In genomic region chr11:96972906-96973305, GRCm38 (mm10) we compare ENCODE assay signal across 11 mouse cellular contexts. TPM values are rescaled to one million over a fixed set of nuclear protein-coding genes. Genes with fewer than 3 reads are reported as not detected.
DNase-seq lines count a peak whose midpoint lies in the region; ATAC-seq and TF ChIP-seq lines count a peak whose summit lies in the region.
"Had no signal": no experiment of that assay in that cellular context is flagged by ENCODE, and none has a peak within 500 bp of the region (broad histone marks: within the 10 kb centered on the region; RNA-seq: fewer than 3 reads in every experiment).

No protein-coding gene starts in this region.

- TF ChIP-seq CTCF in stomach, postnatal 0 days (IDR thresholded peaks at IDR 0.05; ENCODE audit: low read depth) = no peak

- ATAC-seq in midbrain, embryonic 14.5 days (ENCODE audit: low FRiP score, low TSS enrichment) = no peak
- ATAC-seq in midbrain, embryonic 11.5 days (ENCODE audit: low FRiP score) = no peak
- no peak for ATAC-seq in heart, embryonic 16.5 days (replicated peaks; ENCODE audit: extremely low read depth, insufficient read depth, low FRiP score)
- no peak for ATAC-seq in stomach, postnatal 0 days (ENCODE audit: low FRiP score, low TSS enrichment)

- H3K4me1 ChIP-seq in heart, embryonic 10.5 days = peaks cover 83% of the 10 kb centered on the region
- H3K4me1 ChIP-seq in midbrain, embryonic 14.5 days (ENCODE audit: control insufficient read depth, insufficient read depth, low read length) = peaks cover 19% of the 10 kb centered on the region
- H3K4me1 ChIP-seq in midbrain, embryonic 11.5 days (ENCODE audit: control insufficient read depth, insufficient read depth, low read length) = peaks cover 11% of the 10 kb centered on the region
- H3K4me1 ChIP-seq in heart, embryonic 16.5 days (ENCODE audit: control insufficient read depth, insufficient read depth, low read length) = peaks cover 67% of the 10 kb centered on the region
- peaks cover 18% of the 10 kb centered on the region for H3K4me1 ChIP-seq in stomach, postnatal 0 days (replicated peaks; ENCODE audit: control insufficient read depth, insufficient read depth)

- no peak overlapping the region for H3K4me2 ChIP-seq in midbrain, embryonic 14.5 days (ENCODE audit: low read length)
- no peak overlapping the region for H3K4me2 ChIP-seq in midbrain, embryonic 11.5 days
- no peak overlapping the region for H3K4me2 ChIP-seq in heart, embryonic 16.5 days (ENCODE audit: low read depth, low read length)
- no peak overlapping the region for H3K4me2 ChIP-seq in stomach, postnatal 0 days (replicated peaks; ENCODE audit: low read depth)
- H3K4me2 ChIP-seq: limb, embryonic 13.5 days had no signal

- H3K36me3 ChIP-seq in heart, embryonic 10.5 days = no peaks in the 10 kb centered on the region
- no peaks in the 10 kb centered on the region for H3K36me3 ChIP-seq in midbrain, embryonic 14.5 days (ENCODE audit: control insufficient read depth, insufficient read depth, low read length)
- H3K36me3 ChIP-seq in midbrain, embryonic 11.5 days (ENCODE audit: control insufficient read depth, insufficient read depth, low read length) = no peaks in the 10 kb centered on the region
- H3K36me3 ChIP-seq in heart, embryonic 16.5 days (ENCODE audit: control insufficient read depth, insufficient read depth) = no peaks in the 10 kb centered on the region
- no peaks in the 10 kb centered on the region for H3K36me3 ChIP-seq in stomach, postnatal 0 days (ENCODE audit: control insufficient read depth, insufficient read depth, low read length)
- H3K36me3 ChIP-seq: limb, embryonic 13.5 days had no signal

- no peak for TF ChIP-seq EP300 in stomach, postnatal 0 days (optimal IDR thresholded peaks at IDR 0.05)

- H3K4me3 ChIP-seq in heart, embryonic 10.5 days = no peak overlapping the region
- no peak overlapping the region for H3K4me3 ChIP-seq in midbrain, embryonic 14.5 days (replicated peaks; ENCODE audit: low read depth, low read length)
- no peak overlapping the region for H3K4me3 ChIP-seq in midbrain, embryonic 11.5 days (ENCODE audit: low read depth, low read length)
- no peak overlapping the region for H3K4me3 ChIP-seq in heart, embryonic 16.5 days (ENCODE audit: low read length)
- H3K4me3 ChIP-seq in stomach, postnatal 0 days (ENCODE audit: low read depth, low read length) = no peak overlapping the region
- H3K4me3 ChIP-seq: limb, embryonic 13.5 days had no signal

- no peak overlapping the region for H3K9ac ChIP-seq in midbrain, embryonic 14.5 days (replicated peaks; ENCODE audit: low read length)
- H3K9ac ChIP-seq in midbrain, embryonic 11.5 days (ENCODE audit: low read length) = no peak overlapping the region
- no peak overlapping the region for H3K9ac ChIP-seq in heart, embryonic 16.5 days (ENCODE audit: low read length)
- H3K9ac ChIP-seq in stomach, postnatal 0 days (ENCODE audit: low read length) = no peak overlapping the region

- intact Hi-C loops in heart, postnatal 25 days (cut with DNase I) = no loop called here

- H3K9me3 ChIP-seq in heart, embryonic 10.5 days = no peaks in the 10 kb centered on the region
- no peaks in the 10 kb centered on the region for H3K9me3 ChIP-seq in midbrain, embryonic 14.5 days (ENCODE audit: control insufficient read depth, low read length)
- no peaks in the 10 kb centered on the region for H3K9me3 ChIP-seq in midbrain, embryonic 11.5 days (ENCODE audit: control insufficient read depth, low read length)
- no peaks in the 10 kb centered on the region for H3K9me3 ChIP-seq in heart, embryonic 16.5 days (replicated peaks; ENCODE audit: control insufficient read depth, low read length)
- no peaks in the 10 kb centered on the region for H3K9me3 ChIP-seq in stomach, postnatal 0 days (ENCODE audit: control insufficient read depth, low read length)
- H3K9me3 ChIP-seq: limb, embryonic 13.5 days had no signal

- H3K27ac ChIP-seq in heart, embryonic 10.5 days = peak overlapping the region; percentile 7; the same call in 1 of the 2 replicates
- H3K27ac ChIP-seq in midbrain, embryonic 14.5 days (replicated peaks; ENCODE audit: low read depth, low read length) = peak overlapping the region; percentile 14
- H3K27ac ChIP-seq in midbrain, embryonic 11.5 days (ENCODE audit: low read depth, low read length) = no peak overlapping the region
- peak overlapping the region; percentile 32; the same call in 1 of the 2 replicates for H3K27ac ChIP-seq in heart, embryonic 16.5 days (ENCODE audit: low read length)
- peak overlapping the region; percentile 61; the same call in 1 of the 2 replicates for H3K27ac ChIP-seq in stomach, postnatal 0 days (replicated peaks)

- no peaks in the 10 kb centered on the region for H3K27me3 ChIP-seq in heart, embryonic 10.5 days (ENCODE audit: insufficient read depth, poor library complexity, severe bottlenecking)
- no peaks in the 10 kb centered on the region for H3K27me3 ChIP-seq in midbrain, embryonic 14.5 days (ENCODE audit: control insufficient read depth, insufficient read depth, low read length)
- no peaks in the 10 kb centered on the region for H3K27me3 ChIP-seq in midbrain, embryonic 11.5 days (ENCODE audit: control insufficient read depth, insufficient read depth, low read length)
- H3K27me3 ChIP-seq in heart, embryonic 16.5 days (ENCODE audit: control insufficient read depth, insufficient read depth, low read length) = no peaks in the 10 kb centered on the region
- no peaks in the 10 kb centered on the region for H3K27me3 ChIP-seq in stomach, postnatal 0 days (ENCODE audit: control insufficient read depth, insufficient read depth, low read length)
- H3K27me3 ChIP-seq: limb, embryonic 13.5 days had no signal

- 81% methylated on average over 5 of the region's 5 CpGs for WGBS in heart, embryonic 10.5 days
- WGBS in midbrain, embryonic 14.5 days = 72% methylated on average over 5 of the region's 5 CpGs
- 88% methylated on average over 5 of the region's 5 CpGs for WGBS in midbrain, embryonic 11.5 days
- 76% methylated on average over 5 of the region's 5 CpGs for WGBS in heart, embryonic 16.5 days
- 69% methylated on average over 5 of the region's 5 CpGs for WGBS in stomach, postnatal 0 days

- no peak for DNase-seq in heart, embryonic 10.5 days (ENCODE audit: low spot score)
- DNase-seq in heart, postnatal 25 days (ENCODE audit: low spot score) = no peak
- DNase-seq in midbrain, embryonic 14.5 days = peak; percentile 54
- no peak for DNase-seq in midbrain, embryonic 11.5 days (ENCODE audit: low spot score, missing footprints)
- DNase-seq in stomach, postnatal 0 days (ENCODE audit: low spot score) = no peak
- DNase-seq in adrenal gland, adult (ENCODE audit: inconsistent age in 2 of 2, low spot score in 1 of 2) = no peak
- DNase-seq: kidney, adult 11 months; lung, postnatal 14 days; right cerebral cortex, postnatal 25 days had no signal

RNA-seq across cellular contexts. Expression of gene Sp2, which starts 9.9 kb away (rescaled TPM):
- 20.1 and 21.9 TPM in 2 replicates for polyA plus RNA-seq in heart, embryonic 10.5 days (2016; fragmentation: Nextera tagmentation; extraction: Ambion mirVana)
- total RNA-seq in heart, postnatal 25 days (2021) = 10 to 100 TPM in 1 of 2 experiments, 1 to 10 TPM in 1; 9.8 to 11.6 TPM
- 12.3 and 17.2 TPM in 2 replicates for polyA plus RNA-seq in midbrain, embryonic 14.5 days (2014; fragmentation: Nextera tagmentation; extraction: Ambion mirVana)
- 22.2 and 26.3 TPM in 2 replicates for polyA plus RNA-seq in midbrain, embryonic 11.5 days (2014; fragmentation: Nextera tagmentation; extraction: Ambion mirVana)
- polyA plus RNA-seq in heart, embryonic 16.5 days (2015; fragmentation: Nextera tagmentation; extraction: Ambion mirVana) = 15.2 and 15.7 TPM in 2 replicates
- polyA plus RNA-seq in stomach, postnatal 0 days (2015; fragmentation: Nextera tagmentation; extraction: Ambion mirVana) = 5.8 and 7.1 TPM in 2 replicates

RNA-seq across cellular contexts. Expression of gene Pnpo, which starts 29.1 kb away (rescaled TPM):
- 69.3 and 72.6 TPM in 2 replicates for polyA plus RNA-seq in heart, embryonic 10.5 days (2016; fragmentation: Nextera tagmentation; extraction: Ambion mirVana)
- 10 to 100 TPM; 11.3 to 12.9 TPM for total RNA-seq in heart, postnatal 25 days (2021)
- polyA plus RNA-seq in midbrain, embryonic 14.5 days (2014; fragmentation: Nextera tagmentation; extraction: Ambion mirVana) = 18.9 and 20.9 TPM in 2 replicates
- polyA plus RNA-seq in midbrain, embryonic 11.5 days (2014; fragmentation: Nextera tagmentation; extraction: Ambion mirVana) = 23.1 and 24.4 TPM in 2 replicates
- 45.8 and 48.9 TPM in 2 replicates for polyA plus RNA-seq in heart, embryonic 16.5 days (2015; fragmentation: Nextera tagmentation; extraction: Ambion mirVana)
- polyA plus RNA-seq in stomach, postnatal 0 days (2015; fragmentation: Nextera tagmentation; extraction: Ambion mirVana) = 56.7 and 57.1 TPM in 2 replicates

RNA-seq across cellular contexts. Expression of gene Sp6, which starts 40.3 kb away (rescaled TPM):
- polyA plus RNA-seq in heart, embryonic 10.5 days (2016; fragmentation: Nextera tagmentation; extraction: Ambion mirVana) = 0.47 and 2.3 TPM in 2 replicates
- under 1 TPM; 0.11 to 0.29 TPM for total RNA-seq in heart, postnatal 25 days (2021)
- 0.15 TPM in 1 of 2 replicates, not detected in the other for polyA plus RNA-seq in midbrain, embryonic 14.5 days (2014; fragmentation: Nextera tagmentation; extraction: Ambion mirVana)
- not detected in 2 replicates for polyA plus RNA-seq in midbrain, embryonic 11.5 days (2014; fragmentation: Nextera tagmentation; extraction: Ambion mirVana)
- polyA plus RNA-seq in heart, embryonic 16.5 days (2015; fragmentation: Nextera tagmentation; extraction: Ambion mirVana) = 0.21 TPM in 1 of 2 replicates, not detected in the other
- 21.2 and 22.0 TPM in 2 replicates for polyA plus RNA-seq in stomach, postnatal 0 days (2015; fragmentation: Nextera tagmentation; extraction: Ambion mirVana)

RNA-seq across cellular contexts. Expression of gene Prr15l, which starts 45.0 kb away (rescaled TPM):
- polyA plus RNA-seq in heart, embryonic 10.5 days (2016; fragmentation: Nextera tagmentation; extraction: Ambion mirVana) = 0.90 and 1.5 TPM in 2 replicates
- 1 to 10 TPM; 1.7 to 2.3 TPM for total RNA-seq in heart, postnatal 25 days (2021)
- polyA plus RNA-seq in midbrain, embryonic 14.5 days (2014; fragmentation: Nextera tagmentation; extraction: Ambion mirVana) = 0.16 and 0.24 TPM in 2 replicates
- 0.12 and 0.19 TPM in 2 replicates for polyA plus RNA-seq in midbrain, embryonic 11.5 days (2014; fragmentation: Nextera tagmentation; extraction: Ambion mirVana)
- polyA plus RNA-seq in heart, embryonic 16.5 days (2015; fragmentation: Nextera tagmentation; extraction: Ambion mirVana) = 1.0 and 5.6 TPM in 2 replicates
- polyA plus RNA-seq in stomach, postnatal 0 days (2015; fragmentation: Nextera tagmentation; extraction: Ambion mirVana) = 112 and 116 TPM in 2 replicates

RNA-seq across cellular contexts. Expression of gene Cdk5rap3, which starts 56.6 kb away (rescaled TPM):
- 68.3 and 84.3 TPM in 2 replicates for polyA plus RNA-seq in heart, embryonic 10.5 days (2016; fragmentation: Nextera tagmentation; extraction: Ambion mirVana)
- total RNA-seq in heart, postnatal 25 days (2021) = 10 to 100 TPM; 21.6 to 23.2 TPM
- polyA plus RNA-seq in midbrain, embryonic 14.5 days (2014; fragmentation: Nextera tagmentation; extraction: Ambion mirVana) = 85.2 and 90.2 TPM in 2 replicates
- polyA plus RNA-seq in midbrain, embryonic 11.5 days (2014; fragmentation: Nextera tagmentation; extraction: Ambion mirVana) = 91.4 and 92.8 TPM in 2 replicates
- polyA plus RNA-seq in heart, embryonic 16.5 days (2015; fragmentation: Nextera tagmentation; extraction: Ambion mirVana) = 48.7 and 60.5 TPM in 2 replicates
- polyA plus RNA-seq in stomach, postnatal 0 days (2015; fragmentation: Nextera tagmentation; extraction: Ambion mirVana) = 61.7 and 64.9 TPM in 2 replicates
